Mouse (Mus musculus) hindbrain, postnatal 0 days (tissue): ENCODE measurements around the gene Slc17a7. TPM values are rescaled to one million over a fixed set of nuclear protein-coding genes. Genes with fewer than 3 reads are reported as not detected.
A peak's percentile ranks its signal among the peaks of the same experiment; 100 is the strongest.

ENCODE experiments used
- ATAC-seq: fragments of 200-750 bp; cut with Nextera tagmentation; 2 replicates; pipeline ENCODE4 v1.8.0; 2017; ENCODE audit warnings: mild to moderate bottlenecking, moderate TSS enrichment, moderate library complexity
- DNase-seq: peaks from one replicate; pipeline ENCODE4 v3.0.0-alpha.2; 2015; ENCODE audit warnings: low spot score
- H3K27ac ChIP-seq: fragments of 300-500 bp; sonication (generic); 2 replicates; pipeline ENCODE4 v1.5.1; 2014; ENCODE audit warnings: mild to moderate bottlenecking
- H3K27me3 ChIP-seq: fragments of 300-500 bp; sonication (generic); 2 replicates; pipeline ENCODE4 v1.6.1; 2014; ENCODE audit warnings: low read length, mixed read lengths; ENCODE audit not compliant: insufficient read depth
- H3K36me3 ChIP-seq: fragments of 300-500 bp; sonication (generic); 2 replicates; pipeline ENCODE4 v1.6.1; 2014; ENCODE audit warnings: low read length, mixed read lengths; ENCODE audit not compliant: insufficient read depth
- H3K4me1 ChIP-seq: fragments of 300-500 bp; sonication (generic); 2 replicates; pipeline ENCODE4 v1.6.1; 2014; ENCODE audit warnings: antibody characterized with exemption, low read length, mixed read lengths; ENCODE audit not compliant: insufficient read depth
- H3K4me2 ChIP-seq: fragments of 300-500 bp; sonication (generic); 2 replicates; pipeline ENCODE4 v1.6.1; 2014; ENCODE audit warnings: low read depth, mild to moderate bottlenecking, low read length, moderate library complexity, mixed read lengths
- H3K4me3 ChIP-seq: fragments of 300-500 bp; sonication (generic); 2 replicates; pipeline ENCODE4 v1.5.1; 2014; ENCODE audit warnings: low read length
- H3K9ac ChIP-seq: fragments of 300-500 bp; sonication (generic); replicated peaks from 2 replicates; pipeline ENCODE4 v1.6.1; 2014; ENCODE audit warnings: mild to moderate bottlenecking, low read length, moderate library complexity, mixed read lengths
- H3K9me3 ChIP-seq: fragments of 300-500 bp; sonication (generic); 2 replicates; pipeline ENCODE4 v1.6.1; 2016; ENCODE audit warnings: low read length, mixed read lengths
- CTCF ChIP-seq: IDR thresholded peaks from 2 replicates; pipeline ENCODE4 v1.5.1; 2016; ENCODE audit warnings: antibody characterized with exemption, control low read depth, low read depth
- WGBS: fragments of 180-500 bp; shearing (Covaris S2); extraction: QIAGEN DNeasy Blood & Tissue Kit; methylation state at CpG from one replicate; pipeline ENCODE4 v1.1.7; 2014; 5-methylcytosine and 5-hydroxymethylcytosine counted together
- polyA plus RNA-seq: library from polyadenylated mRNA; unstranded; fragments of >200 nt; fragmentation: Nextera tagmentation; extraction: Ambion mirVana; gene quantifications from 2 replicates; pipeline ENCODE4 v1.2.1, GENCODE M21; 2015
- total RNA-seq: library from RNA; depleted of rRNA; stranded (reverse); fragments of >200 nt; gene quantifications from 2 replicates; pipeline ENCODE4 v1.2.3, GENCODE M21; 2014

Gene Slc17a7
- total and polyA plus RNA-seq, 2 experiments from 2014 or later, result 4.6 to 13.5 TPM

- Histone ChIP-seq H3K9me3 (no peaks in the 10 kb centered on the region), H3K4me3 (no peak overlapping the region), H3K4me2 (no peak overlapping the region), H3K36me3 (no peaks in the 10 kb centered on the region), H3K9ac (no peak overlapping the region), H3K4me1 (no peaks in the 10 kb centered on the region), H3K27ac (no peak overlapping the region), H3K27me3 (no peaks in the 10 kb centered on the region)
- ATAC-seq (no peak), DNase-seq (no peak)
- 83% methylated on average over 4 of the region's 4 CpGs for WGBS
- TF ChIP-seq CTCF, result no peak
These were observed 32.4 kb downstream of the Slc17a7 start for GRCm38 (mm10) chr7:45196176-45196535.

- H3K9me3 ChIP-seq, result no peaks in the 10 kb centered on the region
- no peak for DNase-seq
- no peaks in the 10 kb centered on the region for H3K36me3 ChIP-seq
- H3K4me1 ChIP-seq, result no peaks in the 10 kb centered on the region
- no peak overlapping the region for H3K4me3 ChIP-seq
- ATAC-seq, result no peak
- no peaks in the 10 kb centered on the region for H3K27me3 ChIP-seq
- no peak overlapping the region for H3K9ac ChIP-seq
- no peak for TF ChIP-seq CTCF
- WGBS, result 77% methylated on average over 5 of the region's 5 CpGs
- H3K4me2 ChIP-seq, result no peak overlapping the region
- no peak overlapping the region for H3K27ac ChIP-seq
These were observed 33.2 kb downstream of the Slc17a7 start for GRCm38 (mm10) chr7:45196994-45197393.

DNA sequence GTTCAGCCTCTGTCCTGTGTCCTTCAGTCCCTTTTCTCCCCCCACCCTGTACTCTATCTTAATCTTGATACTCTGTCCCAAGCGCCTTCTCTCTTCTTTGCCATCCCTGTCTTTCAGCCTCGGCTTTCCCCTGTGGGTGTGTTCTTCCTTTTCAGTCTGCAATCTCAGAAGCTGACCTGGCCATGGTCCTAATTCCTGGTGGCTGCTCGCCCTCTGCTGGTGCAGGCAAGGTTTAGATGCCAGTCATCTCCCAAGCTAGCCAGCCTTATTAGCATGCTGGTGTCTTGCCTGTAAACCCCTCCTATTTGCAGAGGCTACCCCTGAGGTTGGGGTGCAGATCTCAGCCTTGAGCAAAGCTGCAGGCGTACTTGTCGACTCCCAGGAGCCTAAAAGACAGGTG is 34.7 kb downstream of the Slc17a7 start:
- DNase-seq (peak; percentile 91), ATAC-seq (peak; percentile 60; the same call in 1 of the 2 replicates)
- no peak overlapping the region for H3K4me3 ChIP-seq
- H3K36me3 ChIP-seq, result no peaks in the 10 kb centered on the region
- no peak overlapping the region for H3K9ac ChIP-seq
- no peak overlapping the region for H3K4me2 ChIP-seq
- no peak overlapping the region for H3K27ac ChIP-seq
- 11% methylated on average over 5 of the region's 5 CpGs for WGBS
- no peaks in the 10 kb centered on the region for H3K27me3 ChIP-seq
- H3K4me1 ChIP-seq, result no peaks in the 10 kb centered on the region
- TF ChIP-seq CTCF, result peak; percentile 95
- no peaks in the 10 kb centered on the region for H3K9me3 ChIP-seq

DNA sequence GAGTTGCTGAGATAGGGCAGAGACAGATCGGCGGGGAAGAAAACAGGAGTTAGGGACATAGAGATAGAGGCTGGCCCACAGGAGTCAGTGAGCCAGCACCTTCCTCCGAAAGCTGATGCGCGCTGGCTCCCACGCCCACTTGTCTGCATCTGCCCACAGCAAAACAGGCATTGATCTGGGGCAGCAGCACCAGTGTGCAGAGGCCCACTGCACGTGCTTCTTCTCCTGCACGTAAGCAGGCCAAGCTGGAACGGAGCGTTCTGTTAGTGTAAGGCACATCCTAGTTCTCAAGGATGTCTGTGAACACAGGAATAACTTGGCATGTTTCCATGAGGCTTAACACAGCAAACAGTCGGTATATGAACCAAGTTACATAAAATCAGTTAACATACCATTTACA is 35.2 kb downstream of the Slc17a7 start:
- no peaks in the 10 kb centered on the region for H3K9me3 ChIP-seq
- no peak overlapping the region for H3K4me2 ChIP-seq
- no peak for DNase-seq
- no peaks in the 10 kb centered on the region for H3K27me3 ChIP-seq
- H3K4me1 ChIP-seq, result no peaks in the 10 kb centered on the region
- no peak overlapping the region for H3K27ac ChIP-seq
- WGBS, result 82% methylated on average over 11 of the region's 11 CpGs
- no peaks in the 10 kb centered on the region for H3K36me3 ChIP-seq
- no peak for TF ChIP-seq CTCF
- no peak overlapping the region for H3K9ac ChIP-seq
- no peak overlapping the region for H3K4me3 ChIP-seq
- no peak for ATAC-seq

DNA sequence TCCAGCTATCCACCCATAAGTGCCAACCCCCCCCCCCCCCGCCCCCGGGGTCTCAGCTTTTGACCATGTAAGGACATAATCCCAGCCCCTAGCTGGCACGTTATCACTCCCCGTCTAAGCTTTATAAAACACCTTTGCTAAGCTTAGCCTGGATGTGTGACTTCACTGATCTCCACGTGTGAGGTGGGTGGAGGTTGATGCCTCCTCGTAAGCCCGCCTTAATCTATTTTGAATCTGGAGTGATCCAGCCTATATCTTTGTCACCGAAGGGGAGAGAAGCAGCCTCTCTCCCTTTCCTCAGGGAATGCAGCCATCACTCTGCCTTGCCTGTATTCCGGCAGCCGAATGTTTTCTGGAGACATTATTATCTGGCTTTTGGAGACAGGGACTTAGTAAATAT is 38.9 kb downstream of the Slc17a7 start:
- Histone ChIP-seq H3K36me3 (no peaks in the 10 kb centered on the region), H3K4me1 (no peaks in the 10 kb centered on the region), H3K27ac (no peak overlapping the region), H3K9ac (no peak overlapping the region), H3K4me3 (no peak overlapping the region), H3K9me3 (no peaks in the 10 kb centered on the region), H3K27me3 (no peaks in the 10 kb centered on the region), H3K4me2 (no peak overlapping the region)
- no peak for ATAC-seq
- WGBS, result 73% methylated on average over 10 of the region's 10 CpGs
- TF ChIP-seq CTCF, result no peak
- DNase-seq, result no peak

- no peaks in the 10 kb centered on the region for H3K9me3 ChIP-seq
- peak within 1 kb of the TSS; percentile 57 for H3K4me2 ChIP-seq
- peak within 1 kb of the TSS; percentile 41 for H3K4me3 ChIP-seq
- peak within 1 kb of the TSS; percentile 64; the same call in 1 of the 2 replicates for H3K27ac ChIP-seq
- ATAC-seq, result peak; percentile 98
- H3K36me3 ChIP-seq, result no peaks in the 10 kb centered on the region
- peak within 1 kb of the TSS; percentile 33; the same call in 1 of the 2 replicates for H3K9ac ChIP-seq
- peak; percentile 99 for DNase-seq
- 9% methylated on average over 44 of the region's 44 CpGs for WGBS
- no peak for TF ChIP-seq CTCF
- H3K27me3 ChIP-seq, result no peaks in the 10 kb centered on the region
- H3K4me1 ChIP-seq, result no peaks in the 10 kb centered on the region
These were observed 40.8 kb downstream of the Slc17a7 start, which contains the start of gene Ccdc155 for GRCm38 (mm10) chr7:45204380-45205143. TSS of gene Ccdc155 (minus strand) at chr7:45204892.

DNA sequence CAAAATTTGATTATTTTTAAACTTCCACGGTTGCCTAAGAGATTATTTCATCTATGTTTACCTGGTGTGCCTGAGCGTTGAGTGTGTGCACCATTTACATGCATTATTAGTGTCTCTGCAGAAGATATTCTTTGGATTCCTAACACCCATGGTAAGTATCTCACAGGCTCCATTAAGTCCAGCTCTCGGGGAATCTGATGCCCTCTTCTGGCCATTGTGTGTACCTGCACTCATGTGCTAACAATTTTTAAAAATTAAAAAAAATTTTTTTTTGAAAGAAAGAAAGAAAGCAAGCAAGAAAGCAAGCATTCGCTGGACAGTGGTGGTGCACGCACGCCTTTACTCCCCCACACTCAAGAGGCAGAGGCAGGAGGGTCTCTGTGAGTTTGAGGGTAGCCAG is 44.5 kb downstream of the Slc17a7 start:
- no peaks in the 10 kb centered on the region for H3K27me3 ChIP-seq
- H3K4me3 ChIP-seq, result no peak overlapping the region
- ATAC-seq, result no peak
- WGBS, result 82% methylated on average over 6 of the region's 6 CpGs
- H3K9ac ChIP-seq, result no peak overlapping the region
- H3K4me1 ChIP-seq, result no peaks in the 10 kb centered on the region
- no peak overlapping the region for H3K27ac ChIP-seq
- H3K36me3 ChIP-seq, result no peaks in the 10 kb centered on the region
- no peaks in the 10 kb centered on the region for H3K9me3 ChIP-seq
- TF ChIP-seq CTCF, result peak; percentile 34
- H3K4me2 ChIP-seq, result no peak overlapping the region
- no peak for DNase-seq
